ENCODE assay signal across 17 mouse cellular contexts in the genomic region with DNA sequence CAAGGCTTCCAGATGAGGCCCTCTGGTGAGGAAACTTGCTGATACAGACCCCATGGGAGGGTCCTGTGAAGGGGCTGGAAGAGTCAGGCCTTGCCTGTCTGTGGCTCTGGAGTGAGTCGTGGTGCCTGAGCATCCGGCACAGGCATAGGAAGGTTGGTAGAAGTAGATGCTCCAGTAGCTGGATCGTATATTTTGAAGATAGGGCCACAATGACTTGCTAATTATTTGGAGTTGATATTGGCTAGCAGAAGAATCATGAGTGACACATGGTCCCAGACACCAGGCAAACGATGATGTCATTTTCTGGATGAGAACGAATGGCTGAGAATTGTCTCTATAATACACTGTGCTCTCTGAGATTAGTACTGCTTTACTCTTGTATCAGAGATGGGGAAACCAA.
DNase-seq lines count a peak whose midpoint lies in the region; ATAC-seq lines count a peak whose summit lies in the region.
"Had no signal": no experiment of that assay in that cellular context is flagged by ENCODE, and none has a peak within 500 bp of the region (broad histone marks: within the 10 kb centered on the region; RNA-seq: fewer than 3 reads in every experiment).

No protein-coding gene starts in this region.

- no peaks in the 10 kb centered on the region for H3K27me3 ChIP-seq in heart, embryonic 10.5 days (ENCODE audit: insufficient read depth, poor library complexity, severe bottlenecking)
- H3K27me3 ChIP-seq: embryonic facial prominence, embryonic 13.5 days; forebrain, embryonic 15.5 days; heart, embryonic 13.5 days; hindbrain, embryonic 15.5 days had no signal

- DNase-seq in heart, adult 11 months, result peak; percentile 72
- DNase-seq in heart, embryonic 10.5 days (ENCODE audit: low spot score), result no peak
- DNase-seq in brain, adult 2 months (ENCODE audit: low read depth, low spot score), result peak; percentile 31
- DNase-seq in kidney, postnatal 4 days, result no peak
- DNase-seq in gastrocnemius, postnatal 10 days, result no peak
- DNase-seq: adrenal gland, adult 2 months; adrenal gland, postnatal 25 days; cerebellum, postnatal 14 days; gastrocnemius, postnatal 14 days; heart, postnatal 36 days had no signal

- peak; percentile 55 for ATAC-seq in erythroid progenitor cell, adult 5-6 weeks (replicated peaks; ENCODE audit: low FRiP score, poor library complexity, severe bottlenecking)
- ATAC-seq: intestine, embryonic 16.5 days had no signal

- no peaks in the 10 kb centered on the region for H3K36me3 ChIP-seq in heart, embryonic 10.5 days
- H3K36me3 ChIP-seq: embryonic facial prominence, embryonic 13.5 days; forebrain, embryonic 10.5 days; forebrain, embryonic 15.5 days; heart, embryonic 13.5 days; hindbrain, embryonic 15.5 days had no signal

- H3K4me1 ChIP-seq in heart, embryonic 10.5 days, result peaks cover 22% of the 10 kb centered on the region

- H3K4me3 ChIP-seq in heart, embryonic 10.5 days, result no peak overlapping the region
- H3K4me3 ChIP-seq: embryonic facial prominence, embryonic 13.5 days; forebrain, embryonic 10.5 days; forebrain, embryonic 15.5 days; heart, embryonic 13.5 days; hindbrain, embryonic 15.5 days had no signal

- H3K9me3 ChIP-seq in heart, embryonic 10.5 days, result no peaks in the 10 kb centered on the region
- H3K9me3 ChIP-seq: embryonic facial prominence, embryonic 13.5 days; forebrain, embryonic 10.5 days; forebrain, embryonic 15.5 days; heart, embryonic 13.5 days; hindbrain, embryonic 15.5 days had no signal

- no peak overlapping the region for H3K27ac ChIP-seq in heart, embryonic 10.5 days
- H3K27ac ChIP-seq: embryonic facial prominence, embryonic 13.5 days; forebrain, embryonic 10.5 days; forebrain, embryonic 15.5 days; heart, embryonic 13.5 days; hindbrain, embryonic 15.5 days had no signal

- WGBS in heart, embryonic 10.5 days, result 82% methylated on average over 5 of the region's 5 CpGs

Comparison
In these comparisons a context has a peak if more than half of its experiments do, and no peak if none do; other contexts are left out.
1. DNase-seq: peak in heart, adult 11 months (single experiment) and brain, adult 2 months (single experiment); none in heart, embryonic 10.5 days (single experiment), kidney, postnatal 4 days (0 of 2) and gastrocnemius, postnatal 10 days (single experiment).